Mouse (Mus musculus): ENCODE measurements around the gene Plcl1. TPM values are rescaled to one million over a fixed set of nuclear protein-coding genes. Genes with fewer than 3 reads are reported as not detected.

The Plcl1 gene
- total and polyA plus RNA-seq, 3 experiments = not detected

DNA sequence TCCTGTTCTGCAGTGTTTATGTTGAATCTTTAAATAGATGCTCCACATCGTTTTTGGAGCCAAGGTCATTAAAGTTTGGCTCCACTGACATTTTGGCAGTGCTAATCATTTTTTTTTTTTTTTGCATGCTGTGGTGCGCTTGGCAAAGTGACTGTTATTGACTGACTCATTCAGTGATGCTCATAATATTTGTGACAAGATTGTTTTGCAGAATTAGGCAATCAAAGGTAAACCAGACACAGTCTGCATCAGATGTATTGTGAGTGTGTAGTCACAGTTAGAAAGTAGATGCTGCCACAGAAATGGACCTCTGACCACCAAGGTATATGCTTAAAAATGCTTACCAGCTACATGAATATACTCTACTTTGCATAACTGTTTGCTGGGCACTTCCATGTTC, 21.9 kb downstream of the Plcl1 start:
- no peak overlapping the region for H3K27ac ChIP-seq (ENCODE audit: control insufficient read depth, low read depth, low read length)
- no peaks in the 10 kb centered on the region for H3K79me2 ChIP-seq (ENCODE audit: control insufficient read depth, insufficient read depth, low read length, poor library complexity)

DNA sequence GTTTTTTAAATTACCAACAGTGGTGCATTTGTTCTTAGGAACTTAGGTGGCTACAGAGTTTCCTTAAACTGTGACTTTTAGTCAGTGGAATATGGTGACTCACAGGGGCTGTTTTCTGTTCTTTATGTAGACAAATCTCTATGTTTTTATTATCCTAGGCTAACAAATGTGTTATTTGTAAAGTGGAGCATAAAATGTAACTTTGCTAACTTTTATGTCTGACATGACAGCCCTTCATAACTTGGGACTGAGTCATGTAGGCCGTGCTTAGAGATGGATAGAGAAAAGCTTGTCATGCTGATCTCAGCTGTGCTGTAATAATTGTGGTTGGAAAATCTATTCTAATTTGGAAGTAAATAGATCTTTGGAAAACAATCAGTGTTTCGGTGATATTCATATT, 23.3 kb downstream of the Plcl1 start:
- no peak for DNase-seq (ENCODE audit: low read depth, low spot score)
- Histone ChIP-seq H3K4me1 (ENCODE audit: control insufficient read depth in 1 of 2, insufficient read depth in 2 of 2, low read length in 2 of 2) (no peaks in the 10 kb centered on the region), H3K79me2 (ENCODE audit: control insufficient read depth, insufficient read depth, low read length, poor library complexity) (no peaks in the 10 kb centered on the region), H3K36me3 (ENCODE audit: control insufficient read depth in 1 of 2, insufficient read depth in 2 of 2, low read length in 2 of 2) (no peaks in the 10 kb centered on the region), H3K4me3 (ENCODE audit: control insufficient read depth in 1 of 2, insufficient read depth in 1 of 2, low read depth in 2 of 2, low read length in 2 of 2) (no peak overlapping the region), H3K9me3 (replicated peaks; ENCODE audit: insufficient read depth, low read length) (no peaks in the 10 kb centered on the region), H3K9ac (ENCODE audit: control insufficient read depth, low read depth, low read length, poor library complexity, severe bottlenecking) (no peak overlapping the region), H3K27ac (ENCODE audit: control insufficient read depth, low read depth, low read length) (no peak overlapping the region), H3K27me3 (ENCODE audit: control insufficient read depth in 1 of 2, insufficient read depth in 2 of 2, low read length in 2 of 2) (no peaks in the 10 kb centered on the region)
- TF ChIP-seq RCOR1 (IDR thresholded peaks at IDR 0.05; ENCODE audit: low read depth, low read length) (no peak), TBP (IDR thresholded peaks at IDR 0.05; ENCODE audit: low read depth, low read length) (no peak), MAFK (IDR thresholded peaks at IDR 0.05; ENCODE audit: borderline replicate concordance, low read depth, low read length) (no peak), SMC3 (IDR thresholded peaks at IDR 0.05; ENCODE audit: low read depth, low read length) (no peak), KAT2A (conservative IDR thresholded peaks at IDR 0.05; ENCODE audit: low read depth, low read length) (no peak), RAD21 (IDR thresholded peaks at IDR 0.05; ENCODE audit: low read depth, low read length) (no peak), TCF12 (IDR thresholded peaks at IDR 0.05; ENCODE audit: low read depth, low read length) (no peak), GATA1 (IDR thresholded peaks at IDR 0.05; ENCODE audit: low read depth, low read length) (no peak)

More for the DNA sequence above, 21.9 kb downstream of the Plcl1 start:
- Histone ChIP-seq H3K36me3 (ENCODE audit: control insufficient read depth in 1 of 2, insufficient read depth in 2 of 2, low read length in 2 of 2) (no peaks in the 10 kb centered on the region), H3K4me1 (ENCODE audit: control insufficient read depth in 1 of 2, insufficient read depth in 2 of 2, low read length in 2 of 2) (no peaks in the 10 kb centered on the region), H3K4me3 (ENCODE audit: control insufficient read depth in 1 of 2, insufficient read depth in 1 of 2, low read depth in 2 of 2, low read length in 2 of 2) (no peak overlapping the region), H3K9ac (ENCODE audit: control insufficient read depth, low read depth, low read length, poor library complexity, severe bottlenecking) (no peak overlapping the region), H3K27me3 (ENCODE audit: control insufficient read depth in 1 of 2, insufficient read depth in 2 of 2, low read length in 2 of 2) (no peaks in the 10 kb centered on the region), H3K9me3 (replicated peaks; ENCODE audit: insufficient read depth, low read length) (no peaks in the 10 kb centered on the region)
- TF ChIP-seq ZC3H11A (IDR thresholded peaks at IDR 0.05; ENCODE audit: low read depth, low read length) = no peak
- no peak for DNase-seq (ENCODE audit: low read depth, low spot score)

DNA sequence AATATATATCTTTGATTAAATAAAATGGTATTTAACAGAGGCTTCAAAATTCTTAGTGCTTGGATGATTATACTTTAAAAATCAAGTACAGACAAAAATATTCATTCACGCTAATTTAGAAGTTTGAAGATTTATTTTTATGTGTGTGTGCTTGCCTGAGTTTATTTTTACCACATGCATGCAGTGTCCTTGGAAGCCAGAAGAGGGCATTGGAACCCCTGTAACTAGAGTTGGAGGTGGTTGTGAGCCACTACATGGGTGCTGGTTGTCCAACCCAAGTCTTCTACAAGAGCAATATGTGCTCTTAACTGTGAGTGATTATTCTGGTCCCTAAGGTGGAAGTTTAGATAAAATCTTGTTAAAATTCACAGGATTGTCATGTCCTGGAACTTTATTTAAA, 24.0 kb downstream of the Plcl1 start:
- Histone ChIP-seq H3K9ac (ENCODE audit: control insufficient read depth, low read depth, low read length, poor library complexity, severe bottlenecking) (no peak overlapping the region), H3K79me2 (ENCODE audit: control insufficient read depth, insufficient read depth, low read length, poor library complexity) (no peaks in the 10 kb centered on the region), H3K9me3 (replicated peaks; ENCODE audit: insufficient read depth, low read length) (no peaks in the 10 kb centered on the region), H3K4me3 (ENCODE audit: control insufficient read depth in 1 of 2, insufficient read depth in 1 of 2, low read depth in 2 of 2, low read length in 2 of 2) (no peak overlapping the region), H3K27ac (ENCODE audit: control insufficient read depth, low read depth, low read length) (no peak overlapping the region), H3K36me3 (ENCODE audit: control insufficient read depth in 1 of 2, insufficient read depth in 2 of 2, low read length in 2 of 2) (no peaks in the 10 kb centered on the region), H3K27me3 (ENCODE audit: control insufficient read depth in 1 of 2, insufficient read depth in 2 of 2, low read length in 2 of 2) (no peaks in the 10 kb centered on the region), H3K4me1 (ENCODE audit: control insufficient read depth in 1 of 2, insufficient read depth in 2 of 2, low read length in 2 of 2) (no peaks in the 10 kb centered on the region)
- DNase-seq (ENCODE audit: low read depth, low spot score) = no peak
- TF ChIP-seq MYC (IDR thresholded peaks at IDR 0.05; ENCODE audit: low read depth, low read length) (no peak), ZMIZ1 (IDR thresholded peaks at IDR 0.05; ENCODE audit: low read depth, low read length) (no peak), TCF12 (IDR thresholded peaks at IDR 0.05; ENCODE audit: low read depth, low read length) (no peak), MAZ (IDR thresholded peaks at IDR 0.05; ENCODE audit: low read depth, low read length) (no peak), GATA1 (IDR thresholded peaks at IDR 0.05; ENCODE audit: low read depth, low read length) (no peak), TAL1 (IDR thresholded peaks at IDR 0.05; ENCODE audit: low read length) (no peak), CHD2 (IDR thresholded peaks at IDR 0.05; ENCODE audit: low read length) (no peak)

Measured in MEL (cell line).